Mouse (Mus musculus) T-helper 1 cell (primary cell): Measurements from ENCODE around the gene Hipk1.

Source experiments
- in situ Hi-C: fragments of 300-600 bp; cut with MboI, MseI; formaldehyde crosslinking; loops from one replicate; pipeline ENCODE4 v1.15.1; 2025; ENCODE audit warnings: high pct_unique_total_duplicates

Hipk1 gene

DNA sequence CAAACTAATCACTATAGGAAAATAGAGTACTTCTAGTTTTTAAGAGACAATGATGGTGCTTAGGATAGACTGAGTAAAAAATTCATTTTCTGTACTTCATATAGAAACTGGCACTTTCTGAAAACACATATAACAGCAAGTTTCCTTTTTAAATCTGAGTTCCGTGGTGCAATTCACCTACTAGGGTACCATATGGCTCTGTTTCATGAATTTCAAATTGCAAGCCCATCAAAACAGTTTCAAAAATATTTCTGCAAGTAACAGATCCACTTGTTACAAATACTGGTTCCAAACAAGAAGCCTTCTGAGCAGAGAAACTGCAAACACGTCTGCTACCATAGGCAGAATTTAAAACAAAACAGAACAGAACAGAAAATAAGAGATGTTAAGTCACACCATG, 39.8 kb downstream of the Hipk1 start:
- in situ Hi-C loops, result no loop called here

DNA sequence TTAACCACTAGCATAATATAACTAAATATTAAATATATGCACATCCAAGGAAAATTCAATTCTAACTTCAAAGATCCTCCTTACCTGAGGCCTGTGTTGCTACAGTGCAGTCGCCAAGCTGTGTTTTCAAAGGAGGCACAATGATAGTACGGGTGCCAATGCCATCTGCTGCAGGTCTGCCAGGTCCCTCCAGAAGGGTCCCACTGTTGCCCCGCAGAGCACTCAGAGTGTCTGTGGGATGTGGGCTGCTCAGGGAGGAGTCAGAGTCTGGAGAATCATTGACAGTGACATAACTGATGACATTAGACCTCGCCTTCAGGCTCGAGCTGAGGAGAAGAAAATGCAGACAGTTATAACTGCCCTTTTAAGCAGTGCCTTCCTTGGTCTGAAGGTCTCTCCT, 44.7 kb downstream of the Hipk1 start:
- in situ Hi-C loops, result no loop called here

DNA sequence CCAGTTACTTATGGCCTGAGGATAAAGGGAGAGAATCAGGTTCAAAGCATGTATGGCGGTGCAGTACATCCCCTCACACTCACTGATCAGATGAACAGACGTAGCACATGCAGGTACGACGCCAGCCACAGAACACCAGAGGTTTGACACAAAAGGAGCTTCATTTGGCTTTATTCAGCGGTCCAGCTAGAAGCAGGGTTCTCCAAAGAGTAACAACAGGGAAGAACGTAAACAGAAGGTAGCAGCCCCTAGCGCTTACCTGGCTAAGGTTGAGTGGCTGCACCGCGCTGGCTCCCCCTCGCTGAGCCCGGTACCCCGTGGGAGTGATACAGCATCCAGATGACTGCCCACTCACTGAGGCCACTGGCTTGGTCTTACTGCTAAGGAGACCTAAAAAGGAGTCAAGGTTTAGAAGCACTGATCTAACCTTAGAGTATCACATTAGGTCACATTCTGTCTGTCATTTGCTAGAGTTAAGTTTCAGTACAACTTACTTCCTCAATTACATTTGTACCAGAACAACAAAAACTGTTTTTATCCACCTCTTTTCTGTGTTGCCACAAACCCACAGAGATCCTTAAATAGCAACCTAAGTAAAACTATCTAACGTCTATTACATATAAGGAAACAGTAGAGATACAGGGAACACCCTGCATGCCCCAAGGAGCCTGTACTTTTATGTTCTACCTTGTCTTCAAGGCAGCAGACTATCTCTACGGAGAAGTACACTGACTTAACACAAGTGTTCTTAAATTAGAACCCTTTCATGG, 46.2 kb downstream of the Hipk1 start:
- in situ Hi-C loops, result no loop called here

DNA sequence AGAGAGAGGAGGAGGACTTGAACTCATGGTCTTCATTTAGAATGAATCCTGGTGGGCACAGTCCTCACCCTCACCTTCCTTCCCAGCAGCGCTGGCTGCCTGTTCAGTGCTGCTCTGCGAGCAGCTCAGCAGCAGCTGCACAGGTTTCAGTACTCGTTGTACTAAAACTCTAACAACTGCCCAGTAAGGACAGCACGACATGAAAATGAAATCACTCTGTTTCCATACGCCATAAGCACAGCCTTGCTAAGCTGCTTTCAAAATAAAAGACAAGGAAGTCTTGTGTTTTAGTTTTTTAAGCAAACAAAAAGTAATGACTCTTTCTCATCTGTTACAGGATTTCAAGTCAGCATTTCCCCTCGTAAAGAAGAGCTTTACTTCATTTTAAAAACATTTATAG, 48.2 kb downstream of the Hipk1 start:
- in situ Hi-C loops, result no loop called here

DNA sequence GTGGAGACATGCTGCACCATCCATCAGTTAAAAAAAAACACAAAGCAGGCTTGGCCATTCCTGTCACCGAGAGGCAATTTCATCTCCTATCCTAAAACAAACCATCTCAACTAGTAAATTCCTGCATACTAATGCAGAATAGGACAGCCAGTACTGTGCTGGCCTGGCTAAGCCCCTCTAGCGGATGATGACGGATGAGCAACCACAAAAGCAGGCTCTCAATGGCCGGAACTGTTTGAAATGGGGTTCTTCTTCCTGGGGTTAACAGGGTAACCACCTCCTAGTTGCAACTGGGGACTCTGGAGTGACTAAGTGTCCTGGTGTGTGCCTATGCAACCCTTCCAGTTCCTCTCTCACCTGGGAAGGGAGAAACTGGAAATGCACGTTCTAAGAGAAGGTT, 51.0 kb downstream of the Hipk1 start:
- in situ Hi-C loops, result no loop called here

DNA sequence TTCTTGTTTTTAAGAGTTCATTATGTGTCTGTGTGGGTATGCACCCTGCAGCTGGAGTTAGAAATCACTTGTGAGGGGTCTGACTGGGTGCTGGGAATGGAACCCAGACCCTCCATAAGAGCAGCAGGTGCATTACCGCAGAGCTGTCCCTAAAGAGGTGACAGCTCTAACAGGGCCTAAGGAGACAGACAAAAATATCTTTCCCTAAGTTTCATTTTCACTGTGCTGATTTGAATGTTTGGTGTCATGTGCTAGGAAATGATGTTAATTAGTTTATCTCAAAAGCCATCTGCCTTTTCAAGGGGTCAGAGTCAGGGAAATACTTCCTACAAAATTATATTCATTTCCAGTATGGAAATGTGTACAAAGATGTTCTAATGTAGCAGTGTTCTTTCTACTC, 52.0 kb downstream of the Hipk1 start, which contains the start of gene Gm10964:
Gene Gm10964, plus strand, starts transcription at position 38 of the 400 bp plus-strand sequence.
- in situ Hi-C loops, result loop anchor here (5.0 to 10.0 kb wide), 2 partner anchors 305 to 342 kb away; no protein-coding TSS in a partner anchor

DNA sequence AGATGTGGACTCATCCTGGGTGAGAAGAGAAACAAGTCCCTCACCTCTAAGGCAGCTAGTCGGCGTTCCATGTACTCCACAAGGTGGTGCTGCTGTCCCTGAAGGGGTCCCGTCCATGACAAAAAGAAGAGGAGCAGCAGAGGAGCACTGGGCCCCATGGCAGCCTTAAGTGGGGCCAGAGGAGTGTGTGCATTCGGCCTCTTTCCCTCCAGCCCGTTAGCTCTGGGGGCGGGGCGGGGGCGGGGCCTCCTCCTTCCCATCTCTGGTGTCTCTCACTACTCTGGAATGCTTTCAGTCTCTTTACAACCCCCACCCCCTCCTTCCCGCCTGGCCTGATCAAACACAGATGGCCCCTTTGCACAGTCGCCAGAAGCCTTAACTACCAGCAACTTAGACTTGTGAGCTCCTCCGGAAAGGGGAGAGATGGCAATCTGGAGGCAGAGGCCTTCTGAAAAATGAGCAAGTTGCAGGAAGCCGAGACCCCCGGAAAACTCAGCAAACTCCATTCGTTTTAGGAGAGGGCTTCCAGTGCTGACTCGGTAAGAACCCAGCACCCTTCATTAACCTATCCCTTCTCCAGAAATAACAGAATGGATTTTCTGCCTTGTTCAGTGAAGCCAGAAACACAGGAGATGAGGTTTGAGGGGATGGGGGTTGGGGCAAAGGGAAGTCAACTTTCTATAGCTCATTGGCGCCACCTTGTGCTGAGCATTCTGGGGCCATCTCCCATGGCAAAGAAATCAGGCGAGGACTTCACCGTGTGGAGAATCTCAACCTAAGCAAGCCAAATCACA, 53.4 kb downstream of the Hipk1 start, which contains the start of gene Olfml3:
Gene Olfml3, minus strand, starts transcription at position 224 of the 794 bp plus-strand sequence.
- in situ Hi-C loops, result loop anchor here (5.0 to 10.0 kb wide), 2 partner anchors 303 to 341 kb away; no protein-coding TSS in a partner anchor

DNA sequence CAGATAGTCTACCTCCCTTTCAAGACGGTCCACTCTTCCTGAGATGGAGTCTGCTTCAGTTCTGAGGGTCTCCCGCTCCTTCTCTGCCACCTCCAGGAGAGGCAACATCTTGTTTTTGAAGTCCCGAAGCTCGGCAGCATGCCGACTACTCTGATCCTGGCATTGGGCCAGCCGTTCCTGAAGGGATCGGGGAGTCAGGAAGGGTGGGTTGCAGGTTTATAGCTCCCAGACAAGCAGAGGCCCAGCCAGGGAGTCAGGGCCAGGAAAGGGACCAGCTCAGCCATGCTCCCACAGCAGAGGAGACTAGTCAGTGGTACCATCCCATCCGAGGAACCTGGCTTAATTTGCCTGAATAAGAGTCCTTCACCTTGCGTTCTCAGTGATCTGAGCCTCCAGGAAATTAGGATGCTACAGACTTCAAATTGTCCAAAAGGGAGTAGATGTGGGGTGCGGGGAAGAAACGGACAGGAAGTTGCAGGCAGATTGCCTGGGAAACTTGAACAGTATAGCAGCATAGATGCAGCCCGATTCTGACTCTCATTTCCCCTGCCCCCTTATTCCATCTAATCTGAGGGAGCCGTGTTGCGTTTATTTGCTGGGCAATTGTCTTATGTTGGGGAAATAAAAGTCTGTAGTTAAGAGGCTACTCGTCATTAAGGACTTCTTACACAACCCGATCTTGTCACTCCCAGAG, 54.2 kb downstream of the Hipk1 start:
- in situ Hi-C loops, result loop anchor here (5.0 to 10.0 kb wide), 2 partner anchors 302 to 340 kb away; no protein-coding TSS in a partner anchor

DNA sequence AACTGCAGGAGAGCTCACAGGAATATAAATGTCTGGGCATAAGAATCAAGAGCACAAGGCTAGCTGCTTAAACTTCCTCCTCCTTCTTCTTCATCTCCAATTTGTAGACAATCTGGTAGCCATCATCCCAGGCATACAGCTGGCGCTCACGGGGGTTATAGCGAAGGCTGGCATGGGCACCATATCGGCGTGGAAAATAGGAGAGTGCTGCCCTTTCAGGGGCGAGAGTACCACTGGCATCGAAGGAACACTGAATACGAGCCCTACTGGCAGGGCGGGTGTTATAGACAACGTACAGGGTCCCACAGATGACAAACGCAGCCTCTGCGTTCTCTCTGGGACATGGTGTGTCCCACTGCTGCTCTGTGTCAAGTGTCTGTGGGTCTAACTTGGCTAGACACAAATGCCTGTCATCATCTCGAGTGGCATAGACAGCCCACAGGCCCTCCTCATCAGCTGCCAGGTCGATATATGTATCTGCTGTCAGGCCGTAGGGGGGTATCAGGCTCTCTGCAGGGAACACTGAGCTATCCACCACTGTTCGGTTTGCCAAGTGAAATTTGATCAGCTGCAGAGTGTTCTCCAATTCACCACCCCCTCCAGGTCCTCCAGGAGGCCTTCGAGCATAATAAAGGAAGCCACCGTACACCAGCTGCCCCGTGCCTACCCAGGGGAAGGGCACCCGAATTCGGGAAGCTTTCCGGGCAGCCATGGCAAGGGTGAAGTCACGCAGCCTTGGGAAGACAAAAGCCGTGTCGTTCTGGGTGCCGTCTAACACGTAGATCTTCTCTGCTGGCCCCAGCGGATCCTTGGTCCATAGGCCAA, 55.4 kb downstream of the Hipk1 start:
- in situ Hi-C loops, result loop anchor here (5.0 to 10.0 kb wide), 2 partner anchors 301 to 339 kb away; no protein-coding TSS in a partner anchor

DNA sequence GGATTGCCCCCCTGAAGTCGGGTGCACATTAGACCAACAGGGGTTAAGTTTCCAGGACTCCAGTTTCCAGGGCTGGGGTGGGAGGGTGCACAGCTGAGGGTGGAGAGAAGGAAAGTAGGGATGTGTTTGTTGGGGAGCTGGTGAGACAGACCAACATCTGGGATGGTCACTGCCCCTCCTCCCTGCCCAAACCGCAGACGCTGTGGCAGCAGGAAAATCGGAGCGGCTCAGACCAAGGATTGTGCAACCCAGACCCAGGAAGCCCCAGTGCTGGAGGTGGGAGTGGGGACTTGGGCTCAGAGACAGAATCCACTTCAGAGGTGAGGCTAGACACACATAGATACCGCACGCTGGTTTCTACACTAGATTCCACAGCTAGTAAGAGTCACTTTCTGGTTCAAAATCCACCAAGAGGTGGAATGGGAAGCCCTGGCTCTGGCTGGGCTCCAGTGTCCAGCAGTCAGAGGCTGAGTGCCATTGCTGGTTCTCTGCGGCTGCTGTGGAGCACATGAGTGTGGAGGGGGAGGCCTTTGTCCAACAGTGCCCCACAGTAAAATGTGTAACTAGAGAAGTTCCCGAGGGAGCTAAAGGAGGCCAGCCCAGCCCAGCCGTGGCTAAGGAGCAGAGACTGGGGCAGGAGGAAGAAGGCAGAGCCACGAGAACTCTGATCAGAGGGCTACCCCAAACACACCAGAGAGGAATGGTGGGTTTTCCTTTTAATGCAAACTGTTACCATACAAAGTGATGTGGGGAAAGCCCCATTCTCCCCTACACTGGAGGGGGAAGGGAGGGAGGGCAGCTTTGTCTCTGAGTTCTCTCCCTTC, 56.5 kb downstream of the Hipk1 start:
- in situ Hi-C loops, result loop anchor here (5.0 to 10.0 kb wide), 2 partner anchors 300 to 338 kb away; no protein-coding TSS in a partner anchor

DNA sequence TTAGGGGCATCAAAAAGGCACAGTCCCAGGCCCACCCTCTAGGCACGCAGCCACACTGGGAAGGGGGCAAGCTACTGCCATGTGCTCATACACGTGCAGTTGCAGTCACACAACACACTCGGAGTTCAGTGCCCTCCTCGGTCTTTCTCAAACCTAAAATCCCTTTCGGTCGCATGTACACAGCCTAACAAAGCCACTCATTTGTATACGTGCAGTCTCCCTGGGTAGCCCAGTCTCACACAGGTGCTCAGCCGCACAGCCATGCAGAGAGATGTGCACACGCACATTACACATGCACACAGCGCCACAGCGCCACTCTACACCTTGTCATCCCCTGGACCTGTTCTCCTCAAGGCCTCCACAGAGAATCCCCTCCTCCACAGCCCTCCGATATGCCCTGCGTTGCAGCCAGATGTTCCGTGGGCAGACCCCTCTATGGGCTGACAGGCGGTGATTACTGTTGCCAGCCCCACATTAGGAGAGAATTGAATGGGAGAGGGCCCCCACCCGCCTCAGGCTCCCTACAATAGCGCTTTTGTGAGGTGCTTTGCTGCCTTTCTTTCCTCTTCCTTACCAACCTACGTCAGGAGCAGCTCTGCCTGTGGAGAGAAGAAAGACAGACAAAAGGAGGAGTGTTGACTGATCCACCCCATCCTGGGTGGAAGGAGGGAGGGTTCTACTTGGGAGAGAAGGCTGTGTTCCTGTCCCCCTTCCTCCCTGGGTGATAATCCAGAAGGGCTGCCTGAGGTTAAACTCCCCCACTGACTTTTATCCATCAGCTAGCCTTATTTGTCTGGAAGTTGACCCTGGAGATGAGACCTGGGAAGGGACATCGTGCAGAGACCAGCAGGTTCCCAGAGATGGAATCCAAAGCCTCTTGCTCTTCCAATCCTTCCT, 57.3 kb downstream of the Hipk1 start:
- in situ Hi-C loops, result loop anchor here (10.0 kb wide), 1 partner anchor 299 kb away; no protein-coding TSS in a partner anchor

DNA sequence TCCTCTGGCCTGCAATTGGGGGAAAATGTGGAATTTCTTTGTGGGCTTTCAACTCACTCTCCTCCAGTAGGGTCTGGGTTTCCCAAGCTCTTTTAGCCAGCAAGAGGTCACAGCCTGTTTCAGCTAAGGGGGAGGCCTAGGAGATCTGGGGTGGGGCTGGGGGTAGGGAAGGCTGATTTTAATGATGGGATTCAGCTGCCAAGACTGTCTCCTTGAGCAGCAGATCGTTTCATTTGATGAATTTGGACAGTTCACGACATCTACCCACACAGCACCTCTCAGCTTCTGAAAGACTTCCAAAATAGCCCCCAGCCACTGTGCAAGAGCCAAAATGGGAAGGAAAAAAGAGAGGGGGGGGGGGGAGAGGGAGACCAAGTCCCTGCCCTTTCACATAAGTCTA, 58.2 kb downstream of the Hipk1 start:
- in situ Hi-C loops, result loop anchor here (10.0 kb wide), 1 partner anchor 298 kb away; no protein-coding TSS in a partner anchor

DNA sequence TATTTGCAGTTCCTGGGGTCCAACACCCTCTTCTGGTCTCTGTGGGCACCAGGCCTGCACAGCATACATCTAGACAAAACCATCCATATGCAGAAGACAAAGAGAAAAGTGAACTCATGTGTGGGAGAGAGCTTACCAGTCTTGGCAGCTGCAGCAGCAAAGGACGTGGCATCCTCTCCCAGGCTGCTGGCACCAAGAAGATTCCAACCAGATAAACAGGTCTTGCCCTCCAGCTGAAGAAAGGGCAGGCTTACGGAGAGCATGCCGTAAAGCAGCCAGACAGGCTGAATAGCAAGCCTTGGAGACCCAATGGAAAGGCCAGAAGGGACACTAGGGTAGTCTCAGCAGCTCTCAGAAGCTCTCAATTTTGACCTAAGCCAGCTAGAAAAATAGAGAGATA, 59.2 kb downstream of the Hipk1 start:
- in situ Hi-C loops, result loop anchor here (10.0 kb wide), 1 partner anchor 297 kb away; no protein-coding TSS in a partner anchor

DNA sequence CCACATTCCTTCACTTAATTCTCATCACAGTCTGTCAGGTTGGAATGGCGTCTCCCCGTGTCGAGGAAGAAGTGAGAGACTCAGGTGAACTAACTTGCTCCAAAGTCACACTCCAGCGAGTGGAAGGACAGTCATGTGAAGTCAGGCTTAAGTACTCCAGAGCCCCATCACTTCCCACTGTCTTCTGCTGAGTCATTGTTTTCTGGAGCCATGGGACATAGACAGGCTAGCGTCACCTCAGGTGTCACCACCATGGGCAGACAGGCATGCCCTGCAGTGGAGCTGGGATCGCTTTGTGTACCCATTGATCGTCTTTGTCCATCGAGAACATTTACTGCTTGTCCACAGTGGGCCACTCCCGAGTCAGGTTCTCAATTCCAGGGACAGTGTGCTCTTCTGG, 61.5 kb downstream of the Hipk1 start:
- in situ Hi-C loops, result loop anchor here (10.0 kb wide), 1 partner anchor 295 kb away; no protein-coding TSS in a partner anchor

DNA sequence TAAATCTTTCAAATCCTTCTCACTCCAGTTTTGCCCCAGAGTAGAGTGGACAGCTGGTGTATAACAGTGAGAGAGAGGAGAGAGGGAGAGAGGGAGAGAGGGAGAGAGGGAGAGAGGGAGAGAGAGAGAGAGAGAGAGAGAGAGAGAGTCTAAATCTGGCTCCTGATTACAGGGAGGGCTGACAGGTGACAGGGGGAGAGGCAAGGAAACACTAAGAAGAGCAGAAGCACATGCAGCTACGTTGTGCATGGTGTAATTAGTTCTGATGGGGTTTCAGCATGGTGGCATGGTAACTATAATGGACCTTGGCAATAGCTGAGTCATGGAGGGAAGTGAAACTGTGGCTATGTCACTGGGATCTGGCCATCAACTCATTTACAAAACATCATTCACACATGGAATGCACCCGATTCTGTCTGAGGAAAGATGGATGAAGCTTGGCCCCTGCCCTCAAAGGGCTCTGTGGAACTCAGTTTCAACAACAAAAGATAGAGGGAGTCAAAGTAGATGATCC, 63.5 kb downstream of the Hipk1 start:
- in situ Hi-C loops, result no loop called here

DNA sequence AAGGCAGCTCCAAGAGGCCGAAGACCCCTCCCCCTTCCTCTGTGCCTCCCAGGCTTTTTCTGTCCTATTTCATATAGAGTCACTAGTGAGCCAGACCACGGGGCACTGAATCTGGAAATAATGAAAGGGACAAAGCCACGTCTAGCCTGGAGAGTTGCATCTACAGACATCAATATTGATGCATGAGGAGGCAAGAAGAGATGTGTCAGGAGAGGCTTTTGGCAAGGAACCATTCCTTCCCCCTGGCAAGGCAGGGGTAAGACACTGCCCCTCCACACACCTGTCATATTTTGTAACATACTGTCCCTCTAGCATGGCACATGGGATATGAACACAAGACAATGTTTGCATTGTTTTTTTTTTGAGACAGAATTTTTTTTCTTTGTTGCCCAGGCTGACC, 64.7 kb downstream of the Hipk1 start:
- in situ Hi-C loops, result no loop called here

DNA sequence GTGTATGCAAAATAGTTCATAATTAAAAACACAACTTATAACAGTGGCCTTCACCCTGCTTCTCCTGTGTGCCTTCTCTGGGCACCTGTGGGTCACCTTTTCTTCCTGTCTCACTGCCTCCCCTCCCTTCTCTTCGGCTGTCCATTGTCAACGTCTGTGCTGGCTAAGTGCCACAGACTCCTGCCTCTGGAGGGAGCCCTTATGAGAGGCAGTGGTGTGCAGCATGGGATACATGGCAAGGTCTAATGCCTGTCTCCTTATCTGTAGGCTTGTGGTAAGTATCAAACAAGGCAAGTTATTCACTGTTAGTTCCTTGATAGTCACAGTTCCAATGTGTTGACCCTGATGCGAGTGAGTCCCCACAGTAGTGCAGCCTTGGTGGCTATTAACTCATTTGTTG, 67.2 kb downstream of the Hipk1 start:
- in situ Hi-C loops, result no loop called here

DNA sequence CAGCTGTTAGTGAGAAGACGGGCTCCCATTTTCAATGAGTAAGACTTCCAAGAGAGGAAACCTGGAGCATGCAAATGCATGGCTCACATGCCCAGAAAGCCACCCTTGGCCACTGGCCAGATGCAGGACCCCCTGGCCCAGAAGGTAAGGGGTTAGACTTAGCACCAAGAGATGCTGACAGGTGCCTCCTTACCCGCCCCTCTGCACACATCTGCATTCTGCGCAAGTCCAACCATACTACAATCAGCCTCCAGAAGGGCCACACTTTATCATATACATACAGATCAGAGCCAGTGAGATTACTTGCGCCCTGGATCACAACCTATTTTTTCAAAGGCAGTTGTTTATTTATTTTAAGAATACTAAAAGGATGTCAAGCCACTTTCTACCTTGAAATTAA, 72.6 kb downstream of the Hipk1 start:
- in situ Hi-C loops, result no loop called here
